Mouse (Mus musculus): ENCODE data around the gene Arhgap28.

- TF ChIP-seq CTCF (IDR thresholded peaks at IDR 0.05; ENCODE audit: extremely low read depth, insufficient read depth, low read length) (no peak), POLR2A (IDR thresholded peaks at IDR 0.05; ENCODE audit: extremely low read depth, insufficient read depth, low read length) (no peak)
Measured at GRCm38 (mm10) chr17:68010041-68010440, 6.1 kb upstream of the Arhgap28 start.

All from cortical plate, adult 2 months (tissue).